Mouse (Mus musculus): ENCODE results near the gene Celsr1.

Celsr1 gene

DNA sequence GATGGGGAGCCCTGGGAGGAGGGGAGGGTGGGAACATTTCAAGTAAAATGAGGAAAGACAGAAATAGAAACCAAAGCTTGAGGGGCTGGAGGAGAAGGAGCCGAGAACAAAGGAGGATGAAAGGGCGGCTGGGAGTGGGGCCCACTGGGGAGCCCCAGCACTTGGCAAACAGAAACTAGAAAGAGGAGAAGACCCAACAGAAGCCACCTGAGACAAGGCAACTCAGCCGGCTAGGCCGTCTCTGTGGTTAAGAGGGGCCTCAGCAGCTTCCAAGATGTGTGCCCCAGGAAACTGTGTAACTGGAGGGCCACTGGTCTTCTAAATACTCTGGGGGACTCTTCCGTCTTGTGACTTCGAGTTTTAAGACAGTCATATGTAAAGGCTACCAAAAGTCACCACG lies 72.4 kb downstream of the Celsr1 start:
- DNase-seq (ENCODE audit: low spot score in 2 of 2) = no peak

DNA sequence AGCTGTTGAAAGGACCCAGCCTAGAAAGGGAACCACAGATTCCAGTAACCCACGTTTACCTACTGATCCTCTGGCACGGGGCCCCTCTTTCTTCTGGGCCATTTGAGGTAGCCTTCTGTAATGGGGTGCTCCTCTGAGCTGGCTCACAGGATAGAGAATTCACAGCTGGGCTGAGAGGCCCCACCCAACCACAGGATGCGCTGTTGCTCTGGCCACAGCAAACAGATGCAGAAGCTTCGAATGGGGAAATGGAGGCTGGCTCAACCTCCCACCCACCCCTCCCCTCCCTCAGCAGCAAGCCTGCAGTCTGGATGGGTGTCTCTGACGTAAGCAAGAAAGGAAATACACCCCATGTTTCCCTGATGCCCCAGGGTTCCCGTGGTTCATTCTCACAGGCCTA lies 77.4 kb downstream of the Celsr1 start:
- no peak for DNase-seq (ENCODE audit: low spot score in 2 of 2)

DNA sequence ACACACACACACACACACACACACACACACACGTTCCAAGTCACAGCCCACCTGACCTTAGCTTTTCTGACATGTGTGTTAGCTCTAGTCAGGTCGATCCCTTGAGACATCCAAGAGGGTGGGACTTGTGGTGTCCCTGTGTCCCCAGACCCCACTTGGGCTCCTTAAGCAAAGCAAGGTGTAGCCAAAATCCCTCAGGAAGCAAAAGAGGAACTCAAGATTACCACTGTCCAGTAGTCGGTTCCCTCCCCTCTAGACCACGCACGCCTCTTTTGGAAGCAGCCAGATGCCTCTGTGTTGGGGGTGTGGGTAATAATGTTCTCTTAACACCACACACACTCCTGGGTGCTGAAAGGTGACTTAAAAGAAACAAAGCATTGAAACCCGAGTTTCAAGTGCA lies 80.1 kb downstream of the Celsr1 start:
- DNase-seq (ENCODE audit: low spot score in 2 of 2) = no peak

DNA sequence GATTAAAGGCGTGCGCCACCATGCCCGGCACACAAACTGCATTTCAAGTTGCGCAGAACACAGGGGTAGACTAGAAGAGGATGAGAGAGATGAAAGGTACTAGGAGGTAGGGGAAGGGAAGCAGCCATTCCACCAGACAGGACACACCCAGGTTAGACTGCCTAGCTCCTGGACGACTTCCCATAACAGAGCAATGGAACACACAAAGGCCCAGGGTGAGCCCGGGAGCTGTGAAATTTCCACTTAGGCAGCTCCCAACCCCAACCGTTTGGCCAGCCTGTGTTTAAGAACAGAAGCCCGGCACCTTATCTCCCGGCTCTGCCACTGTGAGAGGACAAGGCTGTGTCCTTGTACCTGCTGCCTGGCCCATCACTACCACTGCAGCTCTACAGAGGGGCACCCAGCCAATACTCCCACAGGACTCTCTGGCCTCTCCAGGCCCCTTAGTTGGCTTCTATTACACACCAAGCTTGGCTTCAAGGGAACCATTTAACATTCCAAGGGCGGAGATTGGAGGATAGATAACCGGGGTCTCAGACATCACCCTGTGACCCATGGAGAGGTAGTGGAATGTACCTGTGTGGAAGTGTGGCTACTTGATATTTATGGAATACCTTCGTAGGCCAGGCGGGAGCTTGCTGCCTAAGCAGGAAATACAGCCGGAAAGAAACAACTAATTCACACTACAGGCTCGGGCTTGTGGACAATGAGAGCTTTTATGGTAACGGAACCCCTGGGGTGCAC lies 84.0 kb downstream of the Celsr1 start:
- peak; percentile 9 for DNase-seq (ENCODE audit: low spot score in 2 of 2)

DNA sequence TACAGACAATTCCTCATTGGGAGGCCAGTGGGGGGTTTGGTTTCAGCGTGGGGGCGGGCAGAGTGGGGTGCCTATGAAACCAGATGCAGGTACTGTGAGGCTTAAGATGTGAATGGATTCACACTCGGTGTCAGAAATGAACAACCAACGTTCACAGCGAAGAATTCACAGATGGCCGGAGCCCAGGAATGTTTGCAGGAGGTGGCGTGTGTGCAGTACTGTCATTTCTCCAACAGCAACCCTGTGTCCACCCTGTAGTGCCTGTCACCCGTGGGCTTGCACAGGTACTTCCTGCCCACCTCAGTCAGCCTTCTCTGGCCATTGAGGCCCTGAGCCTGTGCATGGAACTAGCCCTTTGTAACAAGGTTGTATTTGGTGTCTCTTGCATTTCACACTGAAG lies 85.6 kb downstream of the Celsr1 start:
- DNase-seq (ENCODE audit: low spot score in 2 of 2) = no peak

DNA sequence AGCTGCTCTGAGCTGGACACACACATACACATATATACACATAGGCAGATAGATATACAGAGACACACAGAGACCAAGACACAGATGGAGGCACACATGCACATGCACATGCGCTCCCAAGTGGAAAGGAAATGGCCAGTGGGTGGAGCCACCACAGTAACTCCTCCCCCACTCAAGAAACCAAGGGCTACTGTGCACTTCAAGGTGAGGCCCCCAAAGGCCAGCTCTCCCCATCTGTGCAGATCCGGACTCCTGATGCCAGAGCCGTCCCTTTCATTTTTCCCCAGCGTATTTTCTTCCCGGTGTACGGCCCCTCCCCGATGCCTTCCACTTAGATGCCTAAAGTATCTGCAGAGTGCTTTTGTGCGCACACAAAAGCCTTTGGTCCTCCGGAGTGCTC lies 86.0 kb downstream of the Celsr1 start:
- DNase-seq (ENCODE audit: low spot score in 2 of 2) = no peak

DNA sequence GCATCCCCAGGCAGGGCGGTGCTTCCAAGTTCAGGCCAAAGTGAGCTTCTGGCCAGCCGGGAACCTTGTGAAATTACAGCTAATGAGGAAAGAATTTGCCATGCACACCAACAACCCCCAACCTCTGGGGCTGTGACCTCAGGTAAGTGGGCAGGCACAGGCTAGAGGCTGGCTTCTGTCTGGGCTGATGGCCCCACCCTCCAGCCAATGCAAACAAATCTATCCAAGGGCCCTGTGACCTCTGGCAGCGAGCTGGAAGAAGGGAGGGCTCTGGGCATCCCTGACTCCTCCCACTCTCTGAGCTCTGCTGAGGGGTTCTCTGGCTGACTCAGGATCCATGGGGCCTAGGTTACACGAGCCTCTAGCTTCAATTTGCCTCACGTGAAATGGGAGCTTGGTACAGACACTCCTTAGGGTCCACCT lies 97.9 kb downstream of the Celsr1 start:
- DNase-seq (ENCODE audit: low spot score in 2 of 2) = peak; percentile 16 to 27

DNA sequence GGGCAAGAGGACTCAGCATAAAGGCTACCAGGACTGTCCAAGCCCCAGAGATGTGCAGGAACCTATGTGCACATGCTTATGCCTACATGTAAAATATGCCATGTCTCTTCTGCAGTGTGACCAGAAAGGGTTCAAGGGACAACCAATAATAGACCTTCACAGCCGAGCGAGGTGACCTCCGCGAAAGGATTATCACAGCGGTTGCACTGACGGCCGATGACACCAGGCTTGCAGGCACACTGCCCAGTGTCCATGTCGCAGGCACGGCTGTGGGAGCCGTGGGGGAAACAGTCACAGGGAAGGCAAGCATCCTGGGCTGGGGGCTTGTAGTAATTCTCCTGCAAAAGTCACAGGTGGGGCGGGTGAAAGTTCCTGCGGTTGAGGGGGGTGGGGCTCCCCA lies 105.4 kb downstream of the Celsr1 start:
- DNase-seq (ENCODE audit: low spot score in 2 of 2) = no peak

DNA sequence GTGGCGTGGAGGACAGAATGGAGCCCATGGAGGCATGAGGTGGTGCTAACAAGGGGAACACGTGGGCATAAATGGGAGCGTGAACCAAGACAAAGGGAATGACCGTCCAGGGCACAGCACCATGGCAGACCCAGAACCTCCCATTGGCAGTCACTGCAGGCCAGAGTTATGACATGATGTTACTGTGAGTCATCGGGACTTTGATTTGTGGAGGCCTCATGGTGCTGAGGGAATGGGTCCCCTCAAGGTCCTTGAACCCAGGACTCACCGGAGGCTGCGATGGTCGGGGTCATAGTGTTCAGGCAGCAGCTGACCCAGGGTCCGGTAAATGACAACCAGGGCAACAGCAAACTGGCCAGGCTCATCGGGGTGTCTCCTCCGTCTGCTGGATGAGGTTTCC lies 111.7 kb downstream of the Celsr1 start:
- DNase-seq (ENCODE audit: low spot score in 2 of 2) = no peak

DNA sequence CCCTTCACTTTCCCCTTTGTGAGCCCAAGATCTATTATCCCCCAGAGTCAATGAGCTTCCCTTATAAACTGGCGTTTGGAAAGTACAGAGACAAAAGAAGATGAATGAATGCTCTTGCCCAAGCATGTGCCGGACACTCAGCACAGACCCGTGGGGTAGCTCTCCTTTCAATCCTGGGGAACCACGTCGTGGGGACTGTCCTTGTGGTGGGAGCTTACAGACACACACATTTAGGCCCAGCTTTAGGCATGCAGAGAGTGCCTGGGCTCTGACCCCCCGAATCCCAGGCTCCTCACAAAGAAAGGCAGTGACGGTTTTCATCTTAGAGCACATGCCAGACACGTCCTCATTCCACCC lies 113.7 kb downstream of the Celsr1 start:
- no peak for DNase-seq (ENCODE audit: low spot score in 2 of 2)

DNA sequence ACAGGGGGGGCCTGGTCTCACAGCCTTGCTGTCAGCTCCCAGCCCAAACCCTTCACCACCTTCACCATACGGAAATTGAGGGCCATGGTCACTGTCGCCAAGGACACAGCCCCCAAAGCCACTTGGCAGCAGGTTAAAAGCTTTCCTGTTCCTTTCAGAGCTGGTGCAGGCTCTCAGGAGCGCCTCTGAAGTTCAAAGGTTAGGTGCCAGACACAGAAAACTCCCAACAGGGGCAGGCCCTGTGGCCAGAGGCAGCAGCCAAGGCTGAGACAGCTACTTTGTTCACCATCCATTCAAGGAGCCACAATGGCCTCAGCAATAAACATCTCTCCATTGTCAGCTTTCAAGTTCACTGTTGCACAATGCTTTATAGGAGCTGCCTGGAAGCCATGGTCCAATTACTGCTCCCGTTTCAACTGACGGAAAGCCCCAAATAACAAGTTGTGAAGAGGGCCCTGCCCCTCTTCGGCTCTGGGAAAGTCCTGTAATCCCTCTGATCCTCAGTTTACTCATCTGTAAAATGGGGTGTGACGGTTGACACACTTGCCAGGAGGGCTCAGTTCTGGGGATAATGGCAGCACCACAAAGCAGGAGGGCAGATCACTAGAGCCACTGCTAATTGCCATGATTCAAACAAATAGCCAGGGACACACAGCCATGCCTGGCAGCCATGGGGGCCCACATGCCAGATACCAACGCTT lies 114.2 kb downstream of the Celsr1 start:
- no peak for DNase-seq (ENCODE audit: low spot score in 2 of 2)

DNA sequence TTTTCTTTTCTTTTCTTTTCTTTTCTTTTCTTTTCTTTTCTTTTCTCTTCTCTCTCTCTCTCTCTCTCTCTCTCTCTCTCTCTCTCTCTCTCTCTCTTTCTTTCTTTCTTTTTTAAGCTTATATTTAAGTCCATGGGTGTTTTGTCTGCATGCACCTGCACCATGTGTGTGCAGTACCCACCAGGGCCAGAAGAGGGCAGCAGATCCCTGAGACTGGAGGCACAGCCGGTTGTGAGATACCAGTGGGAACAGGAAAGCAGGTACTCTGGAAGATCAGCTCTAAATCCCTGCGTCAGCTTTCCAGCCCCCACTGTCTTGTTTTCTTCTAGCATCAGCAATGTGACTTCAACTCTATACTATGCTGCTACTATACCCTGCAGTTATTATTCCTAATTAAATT lies 120.0 kb downstream of the Celsr1 start:
- DNase-seq (ENCODE audit: low spot score in 2 of 2) = no peak

DNA sequence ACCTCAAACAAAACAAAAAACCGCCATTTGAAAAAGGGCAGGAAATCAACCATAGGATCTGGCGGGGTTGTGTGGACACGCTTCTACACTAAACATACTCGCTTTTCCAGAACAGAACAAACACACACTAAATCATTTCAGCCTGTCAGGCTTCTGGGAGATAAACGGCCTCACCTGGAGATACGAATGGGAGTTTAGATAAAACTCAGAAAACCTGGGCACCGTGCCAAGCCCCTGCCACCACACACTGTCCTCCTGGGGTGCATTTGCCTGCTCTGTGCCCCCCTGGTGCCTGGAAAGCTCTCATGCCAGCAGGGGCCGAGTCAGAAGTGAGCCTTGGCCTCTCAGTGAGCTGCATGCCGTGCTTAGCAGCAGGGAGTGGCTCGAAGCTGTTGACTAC lies 123.6 kb downstream of the Celsr1 start:
- no peak for DNase-seq (ENCODE audit: low spot score in 2 of 2)

DNA sequence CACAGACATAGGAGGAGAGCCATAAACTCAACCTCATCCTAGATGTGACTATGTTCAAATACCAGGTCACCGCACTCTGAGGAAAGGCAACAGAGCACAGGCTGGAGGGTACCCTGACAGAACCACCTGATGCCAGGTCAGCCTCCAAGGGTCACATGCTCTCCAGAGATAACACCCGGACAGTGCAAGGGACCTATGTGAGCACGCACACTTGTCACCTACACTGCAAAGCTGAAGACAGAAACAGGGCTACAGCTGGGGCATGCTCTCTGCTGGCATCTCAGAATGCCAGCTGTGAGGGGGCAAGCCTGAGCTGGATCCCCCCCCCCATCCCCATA lies 124.1 kb downstream of the Celsr1 start:
- DNase-seq (ENCODE audit: low spot score in 2 of 2) = no peak

DNA sequence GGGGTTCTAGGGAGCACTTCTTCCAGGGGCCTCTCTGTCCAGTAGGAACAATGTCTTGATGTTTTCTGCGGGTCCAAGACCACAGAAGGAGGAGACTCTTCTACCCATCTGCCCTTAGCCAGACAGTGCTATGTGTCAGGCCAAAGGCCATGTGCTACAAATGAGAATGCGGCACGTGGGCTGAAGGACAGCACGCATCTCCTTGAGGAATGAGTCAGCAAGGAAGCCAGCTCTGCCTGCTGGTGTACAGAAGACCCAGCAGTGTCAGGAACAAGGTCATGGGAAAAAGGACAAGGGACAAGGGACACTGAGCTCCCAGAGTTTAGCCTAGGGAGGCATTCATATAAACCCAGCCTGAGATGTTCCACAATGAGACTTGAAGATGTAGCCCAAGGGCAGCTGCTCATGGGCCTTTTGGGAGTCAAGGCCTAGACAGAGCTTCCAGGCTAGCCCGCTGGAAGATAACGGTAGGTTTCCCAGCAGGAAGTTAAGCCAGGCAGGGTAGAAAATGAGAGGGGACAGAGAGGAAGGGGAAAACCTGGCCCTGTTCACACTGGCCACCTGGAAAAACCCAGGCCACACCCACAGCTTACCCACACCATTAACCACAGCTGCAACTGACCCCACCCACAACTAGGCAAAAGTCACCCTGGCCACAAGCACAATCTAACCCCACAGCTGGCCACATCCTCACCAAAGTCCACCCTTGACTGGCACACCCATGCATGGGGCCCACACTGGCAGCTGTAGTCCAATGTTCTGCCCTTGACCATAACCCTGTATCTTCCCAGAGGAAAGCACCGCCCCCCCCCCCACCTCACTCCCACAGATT lies 124.7 kb downstream of the Celsr1 start:
- DNase-seq (ENCODE audit: low spot score in 2 of 2) = no peak

DNA sequence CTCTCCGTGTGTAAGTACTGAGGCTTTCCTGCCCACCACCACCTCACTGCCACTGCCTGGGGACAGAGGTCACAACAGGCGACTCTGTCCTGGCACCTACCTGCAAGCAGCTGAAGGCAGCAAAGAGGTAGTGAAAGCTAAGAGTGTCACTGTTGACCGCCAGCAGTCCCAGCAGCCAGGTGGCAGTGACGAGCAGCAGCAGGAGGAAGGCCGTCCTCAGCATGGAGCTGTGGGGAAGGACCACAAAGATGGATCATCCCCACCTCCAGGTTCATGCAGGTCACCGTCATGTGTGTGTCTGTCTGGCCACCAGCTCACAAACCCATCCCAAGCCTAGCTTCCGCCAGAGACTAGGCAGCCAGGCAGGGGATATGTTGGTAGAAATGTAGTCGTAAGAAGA lies 129.8 kb downstream of the Celsr1 start:
- DNase-seq (ENCODE audit: low spot score in 2 of 2) = no peak

DNA sequence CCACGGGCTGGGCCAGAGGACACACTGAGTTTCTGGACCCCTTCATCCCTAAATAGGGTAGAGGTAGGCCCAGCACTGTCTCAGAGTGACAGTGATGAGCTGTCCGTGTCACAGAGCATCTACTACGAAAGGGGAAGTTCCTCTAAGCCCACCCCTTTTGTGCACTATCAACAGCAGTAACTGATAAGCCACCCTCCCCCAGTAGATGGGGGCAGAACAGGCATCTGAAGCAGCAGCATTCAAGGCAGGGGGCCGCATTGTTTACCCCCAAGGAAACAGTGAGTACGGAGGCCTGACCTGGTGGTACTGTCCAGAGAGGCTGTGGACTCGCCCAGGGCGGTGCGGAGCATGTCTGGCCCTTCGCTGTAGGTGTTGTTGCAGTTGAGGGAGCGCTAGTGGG lies 131.1 kb downstream of the Celsr1 start:
- DNase-seq (ENCODE audit: low spot score in 2 of 2) = no peak

DNA sequence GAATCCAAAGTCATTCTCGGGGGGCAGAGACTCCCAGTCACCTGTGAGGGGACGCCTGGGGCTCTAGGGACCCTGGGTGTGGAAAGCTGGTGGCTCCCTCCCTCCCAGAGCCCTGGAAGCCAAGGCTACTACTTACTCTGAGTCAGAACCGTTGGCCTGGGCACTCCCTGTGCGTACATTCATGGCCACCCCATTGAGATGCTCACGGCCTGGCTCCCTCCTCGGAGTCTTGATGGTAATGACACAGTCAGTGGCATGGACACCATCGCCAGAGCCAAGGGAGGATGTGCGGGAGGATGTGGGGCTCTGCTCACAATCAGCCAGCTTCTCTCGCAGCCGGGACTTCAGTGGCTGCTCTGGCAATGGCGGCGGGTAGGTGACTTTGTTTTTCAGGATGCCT lies 132.8 kb downstream of the Celsr1 start:
- DNase-seq (ENCODE audit: low spot score in 2 of 2) = no peak

DNA sequence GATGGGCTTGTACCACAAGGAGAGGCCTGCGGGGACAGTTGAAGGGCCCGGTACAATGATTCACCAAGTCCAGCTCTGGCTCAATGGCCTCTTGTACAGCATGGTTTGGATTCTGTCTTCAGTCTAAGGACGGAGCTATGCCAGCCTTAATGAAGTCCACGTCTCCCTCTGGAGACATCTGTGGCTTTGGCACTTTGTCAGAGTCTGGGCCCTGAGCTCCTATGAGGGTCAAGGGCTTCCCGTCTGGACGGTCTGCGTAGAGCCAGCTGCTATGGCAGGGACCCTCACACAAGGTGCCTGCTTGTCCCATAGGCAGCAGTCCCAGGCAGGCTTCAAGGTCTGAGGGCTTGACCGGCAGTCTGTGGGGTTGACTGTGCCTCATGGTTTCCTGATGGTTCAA lies 133.3 kb downstream of the Celsr1 start:
- DNase-seq (ENCODE audit: low spot score in 2 of 2) = no peak

DNA sequence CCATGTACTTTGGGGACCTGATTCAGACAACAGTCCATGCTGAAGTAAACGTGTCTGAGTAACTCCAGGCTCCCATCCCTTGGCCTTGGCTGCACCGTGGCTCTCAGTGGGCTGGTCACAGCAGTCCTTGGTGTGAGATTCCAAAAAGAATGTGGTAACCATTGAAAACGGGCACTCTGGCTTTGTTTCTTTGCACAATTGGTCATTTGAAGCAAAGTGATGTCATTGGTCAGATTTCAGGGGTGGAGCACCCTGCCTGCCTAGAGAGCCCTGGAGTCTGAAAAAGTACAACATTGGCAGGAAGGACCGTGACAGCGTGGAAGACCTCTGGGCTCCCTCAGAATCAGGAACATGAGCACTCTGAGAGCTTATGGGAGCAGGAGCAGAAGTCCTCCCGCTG lies 134.2 kb downstream of the Celsr1 start:
- no peak for DNase-seq (ENCODE audit: low spot score in 2 of 2)

DNA sequence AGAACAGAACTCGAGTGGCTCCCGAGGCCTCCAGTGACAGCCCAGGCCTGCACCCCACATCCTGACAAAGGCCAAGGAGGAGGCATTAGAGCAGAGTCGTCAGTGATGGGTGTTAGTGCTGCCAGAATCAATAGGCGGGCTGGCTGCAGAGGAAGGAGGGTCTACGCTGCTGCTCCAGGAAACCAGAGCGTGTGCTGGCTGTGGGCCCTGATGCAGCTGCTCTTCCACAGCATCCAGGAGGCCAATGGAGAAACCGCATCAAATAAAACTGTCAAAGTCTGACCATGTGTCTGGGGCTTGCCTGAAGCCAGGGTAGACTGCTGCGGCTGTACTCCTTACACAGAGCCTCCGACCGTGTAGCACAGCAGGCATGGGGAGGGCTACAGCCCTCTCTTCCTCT lies 136.5 kb downstream of the Celsr1 start:
- no peak for DNase-seq (ENCODE audit: low spot score in 2 of 2)

DNA sequence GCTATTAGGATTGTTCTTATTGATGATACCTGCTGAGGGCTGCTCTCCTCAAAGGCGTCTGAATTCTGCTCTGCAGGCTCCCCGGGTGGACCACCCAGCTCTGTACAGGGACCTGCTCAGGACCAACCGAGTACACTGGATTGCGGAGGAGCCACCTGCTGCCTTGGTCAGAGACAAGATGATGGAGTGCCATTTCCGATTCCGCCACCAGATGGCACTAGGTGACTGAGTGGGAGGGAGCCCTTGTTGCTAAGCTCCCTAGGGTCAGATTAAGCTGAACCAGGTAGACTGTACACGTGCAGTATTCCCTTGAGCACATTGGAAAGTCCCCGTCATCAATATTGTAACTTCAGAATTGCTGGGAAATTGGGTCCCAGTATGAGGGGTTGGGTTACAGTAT lies 137.3 kb downstream of the Celsr1 start:
- DNase-seq (ENCODE audit: low spot score in 2 of 2) = peak; percentile 21 to 44

DNA sequence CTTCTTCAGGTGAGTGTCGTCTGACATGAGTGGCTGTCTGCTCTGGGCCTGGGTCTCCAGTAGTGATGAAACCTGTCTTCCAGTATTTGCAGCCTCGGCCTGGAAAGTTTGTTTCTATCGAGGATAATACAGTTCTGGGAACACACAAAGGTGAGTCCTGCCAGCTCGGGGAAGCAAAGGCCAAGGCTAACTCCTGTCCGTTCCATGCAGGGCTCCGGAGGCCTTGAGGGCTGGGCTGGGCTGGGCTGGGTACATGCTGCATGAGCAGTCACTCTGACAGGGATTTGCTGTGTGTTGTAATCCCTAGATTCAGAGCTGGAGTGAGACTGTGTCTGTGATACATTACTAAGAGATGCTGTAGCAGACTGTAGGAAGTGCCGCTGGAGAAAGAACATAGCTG lies 139.7 kb downstream of the Celsr1 start:
- no peak for DNase-seq (ENCODE audit: low spot score in 2 of 2)
